Mouse (Mus musculus) heart, postnatal 0 days (tissue): ENCODE measurements around the gene Ttll10.

Source experiments
- CTCF ChIP-seq: IDR thresholded peaks from 2 replicates; pipeline ENCODE4 v1.5.1; 2016; ENCODE audit warnings: antibody characterized with exemption, control low read depth, low read depth
- EP300 ChIP-seq: IDR thresholded peaks from 2 replicates; pipeline ENCODE4 v1.6.1; 2016; ENCODE audit warnings: antibody characterized with exemption, low read depth

GRCm38 (mm10) chr4:156053113-156053512 is 6.1 kb downstream of the Ttll10 start:
- no peak for TF ChIP-seq EP300
- TF ChIP-seq CTCF: no peak
